Mouse (Mus musculus) layer of hippocampus, adult 11-12 months (tissue): Measurements from ENCODE around the gene Fes.

Experiments used
- DNase-seq: peaks from one replicate; pipeline ENCODE4 v3.0.0; 2022; ENCODE audit warnings: low spot score

Gene Fes

DNA sequence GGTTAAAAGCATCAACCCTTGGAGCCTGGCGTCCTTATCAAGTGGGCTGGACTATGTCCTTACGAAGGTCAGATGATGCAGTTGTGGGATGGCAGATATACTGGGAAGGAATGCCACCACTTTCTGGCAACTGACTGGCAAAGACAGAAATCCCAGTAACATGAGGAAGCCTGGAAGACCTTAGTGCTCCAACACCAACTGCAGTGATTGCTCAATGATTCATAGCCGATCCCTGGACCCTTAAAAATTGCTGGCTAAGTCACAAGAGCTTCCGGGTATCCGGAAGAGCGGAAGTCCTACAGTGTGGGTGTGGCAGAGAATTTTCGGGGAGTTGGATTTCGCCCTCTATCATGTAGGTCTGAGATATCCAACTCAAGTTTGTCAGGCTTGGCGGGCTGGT lies 41.6 kb downstream of the Fes start:
- no peak for DNase-seq

DNA sequence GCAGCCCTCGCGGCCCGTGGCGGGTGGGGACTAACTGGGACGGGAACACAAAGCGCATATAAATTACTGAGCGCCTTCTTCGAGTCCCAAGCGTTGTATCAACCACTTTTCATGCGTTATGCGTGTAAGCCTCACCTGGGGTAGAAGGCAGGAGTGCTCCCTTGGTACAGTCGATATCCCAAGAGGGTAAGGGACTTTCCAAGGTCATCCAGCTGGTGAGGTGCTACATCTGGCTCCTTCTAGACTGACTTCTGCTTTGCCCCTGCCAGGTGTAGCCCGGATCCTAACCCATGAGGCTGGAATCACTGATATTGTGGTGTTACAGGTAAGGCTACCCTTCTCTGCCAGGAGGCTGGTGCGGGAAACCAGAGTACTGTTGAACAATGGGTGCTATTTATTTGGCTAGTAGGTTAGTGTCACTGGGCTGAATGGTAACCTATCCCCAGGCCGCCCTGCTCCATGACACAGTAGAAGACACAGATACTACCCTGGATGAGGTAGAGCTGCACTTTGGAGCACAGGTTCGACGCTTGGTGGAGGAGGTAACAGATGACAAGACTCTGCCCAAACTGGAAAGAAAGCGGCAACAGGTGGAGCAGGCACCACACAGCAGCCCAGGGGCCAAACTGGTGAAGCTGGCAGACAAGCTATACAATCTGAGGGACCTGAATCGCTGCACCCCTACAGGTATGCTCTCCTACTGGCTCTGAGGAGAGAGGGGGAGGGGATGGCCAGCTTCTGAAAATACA lies 44.3 kb downstream of the Fes start:
- DNase-seq, result no peak

DNA sequence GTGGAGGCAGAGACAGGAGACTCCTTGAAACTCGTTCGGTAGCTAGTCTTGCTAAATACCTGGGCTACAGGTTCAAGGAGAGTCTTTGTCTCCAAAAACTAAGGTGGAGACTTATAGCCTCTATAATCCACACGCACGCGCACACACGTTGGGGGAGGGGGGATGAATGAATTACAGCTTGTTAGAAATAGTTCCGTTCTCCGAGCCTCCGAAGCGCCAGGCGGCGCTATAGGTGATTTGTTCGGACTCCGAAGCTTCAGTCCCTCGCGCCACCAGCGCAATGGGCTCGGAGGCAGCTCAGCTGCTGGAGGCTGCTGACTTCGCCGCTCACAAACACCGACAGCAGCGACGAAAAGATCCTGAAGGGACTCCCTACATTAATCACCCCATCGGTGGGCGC lies 44.9 kb downstream of the Fes start, which contains the start of gene Hddc3:
Hddc3 (plus strand) TSS at position 247 of the 400 bp plus-strand sequence.
- peak; percentile 97 for DNase-seq

DNA sequence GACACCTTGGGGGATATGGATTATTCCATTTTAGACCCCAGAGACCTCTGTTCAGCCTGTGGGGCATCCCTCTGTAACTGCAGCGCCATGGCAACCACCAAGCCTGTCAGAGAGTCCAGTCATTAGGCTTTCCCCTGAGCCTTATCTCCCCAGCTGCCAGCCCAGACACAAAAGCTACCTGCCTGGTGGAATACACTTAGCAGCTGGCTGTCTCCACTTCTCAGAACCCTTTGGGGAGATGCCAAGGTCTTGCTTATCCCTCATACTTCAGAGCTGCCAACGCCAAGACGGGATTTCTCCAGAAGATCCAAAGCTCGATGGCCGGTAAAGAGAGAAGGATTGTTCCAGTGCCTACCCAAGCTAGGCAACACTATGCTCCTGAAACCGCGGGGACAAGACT lies 46.0 kb downstream of the Fes start:
- no peak for DNase-seq

DNA sequence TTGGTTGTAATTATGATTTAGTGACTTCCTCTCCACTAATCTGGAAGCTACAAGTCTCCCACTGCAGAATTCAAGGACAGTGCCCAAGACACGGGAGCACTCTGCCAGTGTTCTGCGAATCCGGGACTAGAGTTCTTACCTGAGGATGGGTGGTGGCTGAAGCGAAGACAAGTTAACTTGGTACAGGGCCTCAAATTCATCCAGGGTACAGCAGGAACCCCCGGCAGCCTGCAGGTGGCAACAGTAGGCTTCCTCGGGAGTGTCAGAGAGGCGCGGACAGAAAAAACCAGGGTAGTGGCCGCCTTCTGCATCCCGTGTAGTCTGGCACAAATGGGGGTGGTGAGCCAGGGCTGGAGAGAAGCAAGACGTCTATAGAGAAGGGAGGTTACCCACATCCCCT lies 47.0 kb downstream of the Fes start, which contains the start of gene Unc45a:
Unc45a (minus strand) TSS at position 213 of the 400 bp plus-strand sequence.
- peak; percentile 78 for DNase-seq

DNA sequence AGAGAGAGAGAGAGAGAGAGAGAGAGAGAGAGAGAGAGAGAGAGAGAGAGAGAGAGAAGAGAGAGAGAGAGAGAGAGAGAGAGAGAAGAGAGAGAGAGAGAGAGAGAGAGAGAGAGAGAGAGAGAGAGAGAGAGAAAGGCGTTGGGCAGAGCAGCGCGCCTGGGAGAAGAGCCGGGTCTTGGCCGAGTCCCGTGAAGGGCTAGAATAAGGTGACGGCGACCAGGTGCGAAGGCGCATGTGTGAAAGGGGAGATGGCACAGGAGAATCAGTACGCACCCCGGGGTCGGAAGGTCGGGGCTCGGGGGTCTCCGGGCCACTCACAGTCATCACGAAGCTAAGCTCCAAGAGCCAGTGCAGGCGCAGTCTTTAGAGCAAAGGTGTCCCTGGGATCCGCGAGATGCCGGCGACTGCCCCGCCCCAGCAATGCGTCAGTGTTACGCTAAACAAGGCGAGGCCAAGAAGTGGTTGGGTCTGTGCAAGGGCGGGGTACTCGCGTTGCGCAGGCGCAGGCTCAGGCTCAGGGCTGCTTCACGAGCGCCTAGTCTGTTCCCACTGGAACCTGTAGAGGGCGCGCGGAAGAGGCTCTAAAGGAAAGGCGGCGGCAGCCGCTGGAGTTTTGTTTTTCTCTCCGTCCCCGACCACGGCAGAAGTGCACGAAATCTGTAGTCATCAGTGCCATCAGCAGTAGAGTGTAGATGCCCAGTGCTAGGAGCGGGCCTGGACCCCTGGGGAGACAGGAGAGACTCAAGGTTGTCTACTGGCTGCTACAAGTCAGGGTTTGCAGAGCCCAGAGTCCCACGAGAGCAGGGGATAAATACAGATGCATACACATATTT lies 47.7 kb downstream of the Fes start:
- peak; percentile 99 for DNase-seq

DNA sequence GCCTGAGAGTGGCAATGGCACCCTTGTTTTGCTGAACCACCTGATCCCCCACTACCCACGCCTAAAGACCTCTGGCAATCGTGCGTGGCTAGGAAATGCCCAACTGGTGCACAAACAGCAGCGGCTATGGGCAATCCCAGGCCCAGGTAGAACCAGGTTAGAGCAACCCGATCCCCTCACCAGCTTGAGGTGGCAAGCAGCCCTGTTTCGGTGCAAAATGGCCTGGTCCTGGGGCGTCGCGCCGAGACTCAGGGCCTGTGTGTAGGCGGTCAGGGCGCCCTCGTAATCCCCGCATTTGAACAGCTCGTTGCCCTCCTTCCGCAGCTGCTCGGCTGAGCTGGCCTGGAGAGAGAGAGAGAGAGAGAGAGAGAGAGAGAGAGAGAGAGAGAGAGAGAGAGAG lies 48.4 kb downstream of the Fes start:
- DNase-seq, result no peak

DNA sequence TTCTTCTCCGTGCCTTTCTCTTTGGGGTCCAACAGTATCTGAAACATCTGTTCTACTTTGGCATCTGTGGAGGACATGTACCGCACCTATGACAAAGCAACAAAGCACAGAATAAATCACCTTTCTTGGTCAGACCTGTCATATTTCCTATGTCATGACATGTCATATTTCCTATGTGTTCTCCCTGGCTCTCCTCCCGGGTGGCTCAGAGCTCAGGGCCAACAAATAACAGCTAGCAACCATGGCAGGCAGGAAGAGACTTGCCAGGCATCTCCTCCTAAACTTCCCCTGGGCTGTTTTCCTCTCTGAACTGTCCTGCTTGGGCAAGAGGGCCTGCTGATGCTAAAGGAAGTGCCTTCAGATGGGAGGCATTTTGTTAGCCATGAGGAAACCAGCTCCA lies 50.8 kb downstream of the Fes start:
- DNase-seq, result no peak

DNA sequence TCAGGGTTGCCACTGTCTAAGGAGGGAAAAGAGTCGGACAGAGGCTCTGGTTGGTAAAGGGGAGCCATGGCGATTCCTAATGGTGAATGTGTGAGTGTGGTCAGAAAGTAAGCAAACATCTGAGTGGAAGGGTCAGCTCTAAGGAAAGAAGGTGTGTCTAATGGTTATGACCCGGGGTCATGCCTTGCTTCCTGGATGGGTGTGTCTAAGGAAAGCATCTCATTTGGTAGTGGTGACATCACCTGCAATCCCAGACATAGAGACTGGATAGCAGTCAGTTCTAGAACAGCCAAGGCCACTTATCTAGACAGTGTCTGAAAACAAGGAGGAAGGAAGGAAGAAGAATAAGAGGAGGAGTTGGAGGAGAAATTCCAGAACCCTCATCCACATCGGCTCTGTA lies 52.9 kb downstream of the Fes start:
- no peak for DNase-seq

DNA sequence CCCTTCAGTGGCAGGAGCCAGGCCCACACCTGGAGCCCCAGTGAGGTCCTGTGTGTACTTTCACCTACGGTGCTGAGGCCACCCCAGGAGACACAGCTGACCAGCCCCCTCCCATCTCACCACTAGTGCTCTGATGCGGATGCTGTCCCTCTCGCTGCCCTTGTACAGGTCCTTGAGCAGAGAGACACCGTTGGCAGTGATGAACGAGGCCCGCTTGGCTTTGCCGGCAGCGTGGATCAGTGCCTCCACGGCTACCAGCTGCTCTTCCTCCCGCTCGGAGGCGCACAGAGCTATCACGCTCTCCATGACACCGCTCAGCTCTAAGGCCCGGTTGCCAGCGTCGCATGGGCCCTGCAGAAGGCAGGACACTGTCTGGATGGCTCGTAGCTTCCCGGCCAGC lies 56.3 kb downstream of the Fes start:
- no peak for DNase-seq

DNA sequence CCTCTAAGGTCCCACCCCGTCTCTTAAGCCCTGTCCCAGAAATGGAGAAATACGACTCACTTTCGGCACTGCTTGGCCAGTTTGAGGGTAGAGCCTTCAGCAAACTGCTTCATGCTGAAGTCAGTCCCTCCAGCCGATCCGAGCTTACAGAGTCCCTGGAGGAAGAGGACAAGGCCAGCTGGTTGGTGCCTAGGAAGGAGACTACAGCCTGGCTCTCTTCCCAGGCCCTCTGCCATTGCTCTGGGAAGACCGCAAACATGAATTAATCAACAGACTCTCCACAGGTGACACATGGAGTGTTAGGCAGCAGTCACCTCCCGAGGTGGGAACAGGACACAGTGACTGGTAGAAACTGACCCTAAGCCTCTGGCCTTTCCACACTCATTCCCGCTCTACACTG lies 57.5 kb downstream of the Fes start:
- DNase-seq, result no peak
